ENCODE assay signal across 22 mouse cellular contexts in genomic region chr14:41053190-41053589, GRCm38 (mm10). TPM values are rescaled to one million over a fixed set of nuclear protein-coding genes. Genes with fewer than 3 reads are reported as not detected.
A peak's percentile ranks its signal among the peaks of the same experiment; 100 is the strongest.
DNase-seq lines count a peak whose midpoint lies in the region; ATAC-seq and TF ChIP-seq lines count a peak whose summit lies in the region.
"Not testable (repeated sequence)": the region's sequence is repeated elsewhere in the genome, so short reads cannot be mapped to it uniquely, and the experiment has no call there.
"Had no signal": no experiment of that assay in that cellular context is flagged by ENCODE, and none has a peak within 500 bp of the region (broad histone marks: within the 10 kb centered on the region; RNA-seq: fewer than 3 reads in every experiment).

No protein-coding gene starts in this region.

- WGBS in intestine, postnatal 0 days = 73% methylated on average over 3 of the region's 4 CpGs
- 50% methylated on average over 2 of the region's 4 CpGs for WGBS in liver, postnatal 0 days (ENCODE audit: insufficient replicate concordance)
- 69% methylated on average over 3 of the region's 4 CpGs for WGBS in midbrain, postnatal 0 days
- 62% methylated on average over 3 of the region's 4 CpGs for WGBS in stomach, postnatal 0 days

- DNase-seq in MEL (ENCODE audit: low read depth, low spot score) = peak; percentile 27
- DNase-seq in ZHBTc4 (ENCODE audit: low read depth, low spot score) = peak; percentile 9
- not testable (repeated sequence) for DNase-seq in liver, postnatal 0 days; midbrain, postnatal 0 days (ENCODE audit: low spot score); stomach, postnatal 0 days (ENCODE audit: low spot score)

- H3K4me2 ChIP-seq in intestine, postnatal 0 days (replicated peaks; ENCODE audit: low read depth); liver, postnatal 0 days (ENCODE audit: low read depth, low read length); midbrain, postnatal 0 days (ENCODE audit: low read depth, low read length, poor library complexity, severe bottlenecking); stomach, postnatal 0 days (replicated peaks; ENCODE audit: low read depth): not testable (repeated sequence)

- H3K79me2 ChIP-seq in MEL (ENCODE audit: control insufficient read depth, insufficient read depth, low read length, poor library complexity) = not testable (repeated sequence)

- not testable (repeated sequence) for H3K27me3 ChIP-seq in MEL (ENCODE audit: control insufficient read depth in 1 of 2, insufficient read depth in 2 of 2, low read length in 2 of 2); intestine, postnatal 0 days (replicated peaks; ENCODE audit: control insufficient read depth, insufficient read depth, low read length); liver, postnatal 0 days (ENCODE audit: insufficient read depth, low read length); midbrain, postnatal 0 days (ENCODE audit: insufficient read depth, low read length); stomach, postnatal 0 days (ENCODE audit: control insufficient read depth, insufficient read depth, low read length)

- peak; percentile 67; the same call in 1 of the 2 replicates for ATAC-seq in frontal cortex, adult (ENCODE audit: low TSS enrichment)
- not testable (repeated sequence) for ATAC-seq in intestine, postnatal 0 days; liver, postnatal 0 days; midbrain, postnatal 0 days (ENCODE audit: low FRiP score); stomach, postnatal 0 days (ENCODE audit: low FRiP score, low TSS enrichment)

- TF ChIP-seq EP300 in MEL (IDR thresholded peaks at IDR 0.05; ENCODE audit: low read depth in 1 of 2, low read length in 2 of 2); liver, postnatal 0 days (IDR thresholded peaks at IDR 0.05; ENCODE audit: low read depth); stomach, postnatal 0 days (optimal IDR thresholded peaks at IDR 0.05): not testable (repeated sequence)

- H3K27ac ChIP-seq in MEL (ENCODE audit: control insufficient read depth, low read depth, low read length); intestine, postnatal 0 days (ENCODE audit: low read depth, low read length); liver, postnatal 0 days (ENCODE audit: low read depth); midbrain, postnatal 0 days (ENCODE audit: low read depth, low read length); stomach, postnatal 0 days (replicated peaks): not testable (repeated sequence)

- H3K9ac ChIP-seq in MEL (ENCODE audit: control insufficient read depth, low read depth, low read length, poor library complexity, severe bottlenecking); intestine, postnatal 0 days (ENCODE audit: low read depth, low read length); liver, postnatal 0 days (replicated peaks); midbrain, postnatal 0 days (replicated peaks; ENCODE audit: low read length, poor library complexity, severe bottlenecking); stomach, postnatal 0 days (ENCODE audit: low read length): not testable (repeated sequence)

- not testable (repeated sequence) for H3K4me1 ChIP-seq in MEL (ENCODE audit: control insufficient read depth in 1 of 2, insufficient read depth in 2 of 2, low read length in 2 of 2); intestine, postnatal 0 days (replicated peaks; ENCODE audit: control insufficient read depth, insufficient read depth, low read length); liver, postnatal 0 days (ENCODE audit: insufficient read depth); midbrain, postnatal 0 days (ENCODE audit: insufficient read depth, low read length); stomach, postnatal 0 days (replicated peaks; ENCODE audit: control insufficient read depth, insufficient read depth)

- TF ChIP-seq CTCF in MEL (IDR thresholded peaks at IDR 0.05 in 2 of 3, conservative IDR thresholded peaks at IDR 0.05 in 1 of 3; ENCODE audit: control insufficient read depth in 1 of 3, insufficient read depth in 1 of 3, low read depth in 2 of 3, low read length in 3 of 3, poor library complexity in 1 of 3, severe bottlenecking in 1 of 3) = peak in 1 of 3 experiments; percentile 4; a peak in 1 of 6 replicates
- peak; percentile 18; the same call in 1 of the 2 replicates for TF ChIP-seq CTCF in intestine, postnatal 0 days (IDR thresholded peaks at IDR 0.05; ENCODE audit: low read depth)
- TF ChIP-seq CTCF in liver, postnatal 0 days (IDR thresholded peaks at IDR 0.05; ENCODE audit: low read depth) = peak; percentile 9; the same call in 1 of the 2 replicates
- TF ChIP-seq CTCF in midbrain, postnatal 0 days (IDR thresholded peaks at IDR 0.05) = 0 out of 2 replicates have a peak, but pooled peaks have one; percentile 3
- TF ChIP-seq CTCF in stomach, postnatal 0 days (IDR thresholded peaks at IDR 0.05; ENCODE audit: low read depth) = peak; percentile 27; the same call in 1 of the 2 replicates

- not testable (repeated sequence) for H3K4me3 ChIP-seq in MEL (ENCODE audit: control insufficient read depth in 1 of 2, insufficient read depth in 1 of 2, low read depth in 2 of 2, low read length in 2 of 2); intestine, postnatal 0 days (ENCODE audit: low read depth, low read length); liver, postnatal 0 days (ENCODE audit: low read depth, low read length); midbrain, postnatal 0 days (ENCODE audit: low read depth, low read length); stomach, postnatal 0 days (ENCODE audit: low read depth, low read length)

- TF ChIP-seq POLR2A in MEL (IDR thresholded peaks at IDR 0.05; ENCODE audit: control insufficient read depth in 1 of 2, insufficient read depth in 1 of 2, low read depth in 1 of 2, low read length in 2 of 2, poor library complexity in 1 of 2) = not testable (repeated sequence)

- not testable (repeated sequence) for TF ChIP-seq RAD21 in MEL (IDR thresholded peaks at IDR 0.05; ENCODE audit: low read depth, low read length)

- H3K9me3 ChIP-seq in MEL (replicated peaks; ENCODE audit: insufficient read depth, low read length); intestine, postnatal 0 days (ENCODE audit: control insufficient read depth); liver, postnatal 0 days (ENCODE audit: low read length); midbrain, postnatal 0 days (ENCODE audit: low read length); stomach, postnatal 0 days (ENCODE audit: control insufficient read depth, low read length): not testable (repeated sequence)

- not testable (repeated sequence) for H3K36me3 ChIP-seq in MEL (ENCODE audit: control insufficient read depth in 1 of 2, insufficient read depth in 2 of 2, low read length in 2 of 2); intestine, postnatal 0 days (ENCODE audit: control insufficient read depth, insufficient read depth); liver, postnatal 0 days (replicated peaks; ENCODE audit: insufficient read depth, low read length); midbrain, postnatal 0 days (ENCODE audit: insufficient read depth, low read length); stomach, postnatal 0 days (ENCODE audit: control insufficient read depth, insufficient read depth, low read length)

RNA-seq across cellular contexts. Expression of gene Dydc2, which starts 15.8 kb away (rescaled TPM):
- not detected in 2 replicates for total RNA-seq in MEL (2012; rRNA removed)
- polyA plus RNA-seq in MEL (2012; ENCODE audit: insufficient read depth in 1 of 2, insufficient read length in 2 of 2, low read depth in 1 of 2, low replicate concordance in 2 of 2, missing spikeins in 1 of 2) = not detected
- not detected in 2 replicates for polyA plus RNA-seq in intestine, postnatal 0 days (2015; fragmentation: Nextera tagmentation; extraction: Ambion mirVana)
- not detected in 2 replicates for polyA plus RNA-seq in liver, postnatal 0 days (2015; fragmentation: Nextera tagmentation; extraction: Ambion mirVana)
- not detected in 2 replicates for total RNA-seq in midbrain, postnatal 0 days (2014; rRNA removed)
- 0.72 and 0.92 TPM in 2 replicates for polyA plus RNA-seq in midbrain, postnatal 0 days (2015; fragmentation: Nextera tagmentation; extraction: Ambion mirVana)
- polyA plus RNA-seq in stomach, postnatal 0 days (2015; fragmentation: Nextera tagmentation; extraction: Ambion mirVana) = not detected in 2 replicates
- total RNA-seq: CH12.LX; G1E; gastrocnemius, adult 8-10 months; gastrocnemius, postnatal 36 days; heart, postnatal 14 days; hematopoietic stem cell, adult 5-6 weeks; hindbrain, postnatal 0 days had no signal
- polyA plus RNA-seq: embryonic facial prominence, embryonic 13.5 days; forebrain, embryonic 12.5 days; G1E; intestine, embryonic 14.5 days had no signal

RNA-seq across cellular contexts. Expression of gene Dydc1, which starts 19.5 kb away (rescaled TPM):
- not detected in 2 replicates for total RNA-seq in MEL (2012; rRNA removed)
- polyA plus RNA-seq in MEL (2012; ENCODE audit: insufficient read depth in 1 of 2, insufficient read length in 2 of 2, low read depth in 1 of 2, low replicate concordance in 2 of 2, missing spikeins in 1 of 2) = not detected
- polyA plus RNA-seq in intestine, postnatal 0 days (2015; fragmentation: Nextera tagmentation; extraction: Ambion mirVana) = not detected in 2 replicates
- not detected in 2 replicates for polyA plus RNA-seq in liver, postnatal 0 days (2015; fragmentation: Nextera tagmentation; extraction: Ambion mirVana)
- total RNA-seq in midbrain, postnatal 0 days (2014; rRNA removed) = 0.33 TPM in 1 of 2 replicates, not detected in the other
- 0.23 TPM in 1 of 2 replicates, not detected in the other for polyA plus RNA-seq in midbrain, postnatal 0 days (2015; fragmentation: Nextera tagmentation; extraction: Ambion mirVana)
- not detected in 2 replicates for polyA plus RNA-seq in stomach, postnatal 0 days (2015; fragmentation: Nextera tagmentation; extraction: Ambion mirVana)
- total RNA-seq: adrenal gland, postnatal 25 days; CH12.LX; G1E; gastrocnemius, adult 8-10 months; gastrocnemius, postnatal 36 days; heart, postnatal 14 days; hematopoietic stem cell, adult 5-6 weeks; hindbrain, postnatal 0 days had no signal
- polyA plus RNA-seq: embryonic facial prominence, embryonic 13.5 days; forebrain, embryonic 12.5 days; forebrain, embryonic 16.5 days; G1E; heart, embryonic 10.5 days; heart, embryonic 14.5 days; hindbrain, postnatal 0 days; intestine, embryonic 14.5 days had no signal

RNA-seq across cellular contexts. Expression of gene Fam213a, which starts 39.6 kb away (rescaled TPM):
- 19.2 and 20.3 TPM in 2 replicates for total RNA-seq in MEL (2012; rRNA removed)
- polyA plus RNA-seq in MEL (2012; ENCODE audit: insufficient read depth in 1 of 2, insufficient read length in 2 of 2, low read depth in 1 of 2, low replicate concordance in 2 of 2, missing spikeins in 1 of 2) = 10 to 100 TPM in 1 of 2 experiments, not detected in 1; 28.5 TPM
- 86.9 and 96.2 TPM in 2 replicates for polyA plus RNA-seq in intestine, postnatal 0 days (2015; fragmentation: Nextera tagmentation; extraction: Ambion mirVana)
- polyA plus RNA-seq in liver, postnatal 0 days (2015; fragmentation: Nextera tagmentation; extraction: Ambion mirVana) = 80.4 and 85.0 TPM in 2 replicates
- total RNA-seq in midbrain, postnatal 0 days (2014; rRNA removed) = 50.0 and 66.3 TPM in 2 replicates
- 110 and 124 TPM in 2 replicates for polyA plus RNA-seq in midbrain, postnatal 0 days (2015; fragmentation: Nextera tagmentation; extraction: Ambion mirVana)
- 32.4 and 34.5 TPM in 2 replicates for polyA plus RNA-seq in stomach, postnatal 0 days (2015; fragmentation: Nextera tagmentation; extraction: Ambion mirVana)

RNA-seq across cellular contexts. Expression of gene Mat1a, which starts 51.6 kb away (rescaled TPM):
- total RNA-seq in MEL (2012; rRNA removed) = not detected in 2 replicates
- not detected for polyA plus RNA-seq in MEL (2012; ENCODE audit: insufficient read depth in 1 of 2, insufficient read length in 2 of 2, low read depth in 1 of 2, low replicate concordance in 2 of 2, missing spikeins in 1 of 2)
- 0.08 TPM in 1 of 2 replicates, not detected in the other for polyA plus RNA-seq in intestine, postnatal 0 days (2015; fragmentation: Nextera tagmentation; extraction: Ambion mirVana)
- polyA plus RNA-seq in liver, postnatal 0 days (2015; fragmentation: Nextera tagmentation; extraction: Ambion mirVana) = 1,129 and 1,137 TPM in 2 replicates
- not detected in 2 replicates for total RNA-seq in midbrain, postnatal 0 days (2014; rRNA removed)
- polyA plus RNA-seq in midbrain, postnatal 0 days (2015; fragmentation: Nextera tagmentation; extraction: Ambion mirVana) = not detected in 2 replicates
- 0.75 and 2.0 TPM in 2 replicates for polyA plus RNA-seq in stomach, postnatal 0 days (2015; fragmentation: Nextera tagmentation; extraction: Ambion mirVana)
- total RNA-seq: adrenal gland, postnatal 25 days; CH12.LX; hematopoietic stem cell, adult 5-6 weeks; hindbrain, postnatal 0 days had no signal
- polyA plus RNA-seq: embryonic facial prominence, embryonic 13.5 days; forebrain, embryonic 12.5 days; forebrain, embryonic 16.5 days; G1E; hindbrain, embryonic 13.5 days; hindbrain, postnatal 0 days had no signal
